Mouse (Mus musculus) liver, embryonic 14.5 days (tissue): Measurements from ENCODE around the gene Serpinb9. TPM values are rescaled to one million over a fixed set of nuclear protein-coding genes. Genes with fewer than 3 reads are reported as not detected.
A peak's percentile ranks its signal among the peaks of the same experiment; 100 is the strongest.

ENCODE experiments used
- ATAC-seq: fragments of 200-750 bp; cut with Nextera tagmentation; 2 replicates; pipeline ENCODE4 v1.8.0; 2017; ENCODE audit warnings: moderate number of reproducible peaks, mild to moderate bottlenecking, moderate library complexity; ENCODE audit not compliant: insufficient read depth
- DNase-seq, 3 experiments: peaks; one replicate each; pipeline ENCODE4 v3.0.0-alpha.2; 2012 to 2013; ENCODE audit warnings: low read depth in 3 of 3, low spot score in 3 of 3
- H3K27ac ChIP-seq: fragments of 300-500 bp; sonication (generic); 2 replicates; pipeline ENCODE4 v1.5.1; 2014; ENCODE audit warnings: moderate library complexity, mild to moderate bottlenecking, control low read depth, inconsistent platforms
- H3K27me3 ChIP-seq: fragments of 300-500 bp; sonication (generic); 2 replicates; pipeline ENCODE4 v1.6.1; 2014; ENCODE audit warnings: mild to moderate bottlenecking, low read length, moderate library complexity; ENCODE audit not compliant: control insufficient read depth, insufficient read depth
- H3K36me3 ChIP-seq: fragments of 300-500 bp; sonication (generic); replicated peaks from 2 replicates; pipeline ENCODE4 v1.6.1; 2014; ENCODE audit warnings: low read depth; ENCODE audit not compliant: control insufficient read depth, insufficient read depth
- H3K4me1 ChIP-seq, 2 experiments: fragments of 200-500 bp in 1 of 2; fragments of 300-500 bp in 1 of 2; sonication (generic) in 1 of 2; replicated peaks; 2 replicates each; pipeline ENCODE4 v1.6.1; 2012 to 2014; ENCODE audit warnings: antibody characterized with exemption in 1 of 2, inconsistent platforms in 1 of 2, low read length in 1 of 2; ENCODE audit not compliant: control insufficient read depth in 2 of 2, insufficient read depth in 2 of 2
- H3K4me2 ChIP-seq: fragments of 300-500 bp; sonication (generic); 2 replicates; pipeline ENCODE4 v1.6.1; 2014; ENCODE audit warnings: low read depth, mild to moderate bottlenecking, control low read depth, moderate library complexity
- H3K4me3 ChIP-seq, 2 experiments: fragments of 200-500 bp in 1 of 2; fragments of 300-500 bp in 1 of 2; sonication (generic) in 1 of 2; 2 replicates each; pipeline ENCODE4 v1.5.1; 2012 to 2014; ENCODE audit warnings: low read depth in 2 of 2, low read length in 2 of 2, mild to moderate bottlenecking in 2 of 2, control low read depth in 1 of 2, inconsistent platforms in 1 of 2, moderate library complexity in 1 of 2; ENCODE audit not compliant: insufficient read depth in 1 of 2
- H3K9ac ChIP-seq: fragments of 300-500 bp; sonication (generic); replicated peaks from 2 replicates; pipeline ENCODE4 v1.6.1; 2014; ENCODE audit warnings: mild to moderate bottlenecking, control low read depth, moderate library complexity
- H3K9me3 ChIP-seq: fragments of 300-500 bp; sonication (generic); 2 replicates; pipeline ENCODE4 v1.6.1; 2016; ENCODE audit warnings: low read length, mixed read lengths; ENCODE audit not compliant: control insufficient read depth
- CTCF ChIP-seq: IDR thresholded peaks from 2 replicates; pipeline ENCODE4 v1.5.1; 2016; ENCODE audit warnings: antibody characterized with exemption, low read depth, control low read depth
- EP300 ChIP-seq: IDR thresholded peaks from 2 replicates; pipeline ENCODE4 v1.6.1; 2016; ENCODE audit warnings: antibody characterized with exemption, low read depth
- WGBS: fragments of 180-500 bp; shearing (Covaris S2); extraction: QIAGEN DNeasy Blood & Tissue Kit; methylation state at CpG from one replicate; pipeline ENCODE4 v1.1.7; 2014; ENCODE audit not compliant: insufficient replicate concordance; 5-methylcytosine and 5-hydroxymethylcytosine counted together
- polyA plus RNA-seq, 2 experiments: library from polyadenylated mRNA; depleted of rRNA in 1 of 2; stranded (reverse) in 1 of 2; unstranded in 1 of 2; fragments of >200 nt; fragmentation: Nextera tagmentation in 1 of 2; extraction: Ambion mirVana in 1 of 2; gene quantifications; 2 replicates each; pipeline versions ENCODE4 v1.2.1 to v1.2.3; 2012 to 2014

Gene Serpinb9
- polyA plus RNA-seq, 2 experiments = 1.0 to 2.7 TPM

DNA sequence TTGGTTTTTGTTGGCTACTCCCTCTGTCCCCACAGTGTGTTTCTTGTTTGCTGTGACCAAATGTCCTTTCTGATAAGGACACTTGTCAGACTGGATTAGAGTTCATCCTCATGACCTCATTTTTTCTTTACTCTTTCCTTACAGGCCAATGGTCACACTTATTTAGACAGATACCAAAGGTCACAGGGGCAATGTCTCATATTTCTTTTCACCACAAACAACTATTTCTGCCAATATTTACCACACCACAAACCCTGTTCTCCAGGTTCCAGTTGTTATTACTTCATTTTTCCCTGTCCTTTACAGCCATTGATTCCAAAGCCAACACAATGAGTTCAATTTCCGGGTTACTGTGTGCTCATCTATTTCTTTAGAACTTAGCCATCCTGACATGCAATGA, 33.4 kb upstream of the Serpinb9 start:
- Histone ChIP-seq H3K27ac (peak overlapping the region; percentile 97), H3K4me2 (peak overlapping the region; percentile 91), H3K4me3 (peak overlapping the region; percentile 55 to 60), H3K9me3 (no peaks in the 10 kb centered on the region), H3K27me3 (no peaks in the 10 kb centered on the region), H3K4me1 (peaks cover 63 to 67% of the 10 kb centered on the region in 2 experiments), H3K9ac (peak overlapping the region; percentile 92), H3K36me3 (no peaks in the 10 kb centered on the region)
- 63% methylated on average over 1 of the region's 1 CpGs for WGBS
- DNase-seq = peak in 1 of 3 experiments; percentile 45
- TF ChIP-seq EP300 (peak; percentile 51), CTCF (no peak)
- ATAC-seq = no peak

DNA sequence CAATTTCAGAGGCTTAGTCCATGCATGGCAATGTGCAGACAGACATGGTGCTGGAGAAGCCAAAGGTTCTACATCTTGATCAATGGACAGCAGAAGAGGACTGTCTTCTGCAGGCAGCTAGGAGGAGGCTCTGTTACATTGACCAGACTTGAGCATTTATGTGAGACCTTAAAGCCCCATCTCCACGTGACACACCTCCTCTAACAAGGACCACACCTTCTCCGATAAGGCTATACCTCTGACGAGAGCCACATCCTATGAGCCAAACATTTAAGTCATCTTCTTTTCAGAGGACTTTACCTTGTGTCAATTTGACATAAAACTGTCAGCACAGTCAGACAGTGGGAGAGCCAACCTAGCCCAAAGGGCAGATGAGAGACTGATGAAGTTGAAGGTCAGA, 32.3 kb upstream of the Serpinb9 start:
- ATAC-seq (no peak), DNase-seq (no peak)
- peaks cover 67% of the 10 kb centered on the region in 2 experiments for H3K4me1 ChIP-seq
- H3K27me3 ChIP-seq = no peaks in the 10 kb centered on the region
- peak overlapping the region; percentile 91 for H3K4me2 ChIP-seq
- H3K4me3 ChIP-seq = no peak overlapping the region
- H3K27ac ChIP-seq = peak overlapping the region; percentile 97
- H3K9ac ChIP-seq = no peak overlapping the region
- TF ChIP-seq CTCF = no peak
- TF ChIP-seq EP300 = no peak
- WGBS = 55% methylated on average over 3 of the region's 3 CpGs
- no peaks in the 10 kb centered on the region for H3K9me3 ChIP-seq
- no peaks in the 10 kb centered on the region for H3K36me3 ChIP-seq

DNA sequence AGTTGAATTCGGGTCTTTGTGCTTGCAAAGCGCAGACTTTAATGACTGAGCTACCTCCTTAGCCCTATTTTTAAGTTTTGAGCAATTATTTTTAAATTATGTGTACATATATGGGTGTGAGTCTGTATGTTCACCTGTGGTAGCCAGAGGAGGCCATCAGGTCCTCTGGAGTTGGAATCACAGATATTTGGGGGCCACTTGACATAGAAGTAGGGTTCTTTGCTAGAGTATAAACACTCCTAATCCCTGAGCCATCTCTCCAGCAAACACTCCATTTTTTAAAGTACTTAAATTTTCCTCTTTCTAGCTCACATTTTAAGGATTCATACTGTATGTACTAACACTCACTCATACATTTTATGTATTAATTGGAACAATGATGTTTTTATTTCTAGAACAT, 28.8 kb upstream of the Serpinb9 start:
- no peak overlapping the region for H3K4me3 ChIP-seq
- H3K9ac ChIP-seq = no peak overlapping the region
- no peak overlapping the region for H3K27ac ChIP-seq
- no peak for ATAC-seq
- H3K9me3 ChIP-seq = no peaks in the 10 kb centered on the region
- peaks cover 37 to 38% of the 10 kb centered on the region in 2 experiments for H3K4me1 ChIP-seq
- no peaks in the 10 kb centered on the region for H3K27me3 ChIP-seq
- no peak for DNase-seq
- TF ChIP-seq CTCF (no peak), EP300 (no peak)
- H3K4me2 ChIP-seq = no peak overlapping the region
- no peaks in the 10 kb centered on the region; the same call in 1 of the 2 replicates for H3K36me3 ChIP-seq
- 89% methylated on average over 2 of the region's 2 CpGs for WGBS

DNA sequence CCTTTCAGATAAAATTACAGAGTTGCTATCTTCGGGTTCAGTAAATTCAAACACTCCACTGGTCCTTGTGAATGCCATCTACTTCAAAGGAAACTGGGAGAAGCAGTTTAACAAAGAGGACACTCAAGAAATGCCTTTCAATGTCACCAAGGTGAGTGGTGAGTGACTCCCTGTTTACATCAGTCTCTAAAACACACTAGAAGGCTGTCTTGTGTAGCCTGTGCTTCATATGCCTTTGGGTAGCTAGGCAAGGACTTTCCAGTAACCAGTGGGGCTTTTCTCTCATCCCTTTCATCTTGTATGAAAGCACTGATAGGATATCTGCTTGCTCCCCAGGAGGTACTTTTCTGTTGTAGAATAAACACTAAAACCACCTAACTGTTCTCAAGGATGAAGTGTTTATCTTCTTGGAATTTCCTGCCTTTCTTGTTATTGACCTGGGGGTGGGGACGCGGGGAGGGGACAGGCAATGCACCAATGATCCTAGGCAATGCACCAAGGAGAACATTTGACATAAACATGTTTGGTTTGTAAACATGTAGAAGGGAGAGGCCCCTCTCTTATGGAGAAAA, 28.1 kb upstream of the Serpinb9 start:
- WGBS = 63% methylated on average over 3 of the region's 3 CpGs
- no peak overlapping the region for H3K9ac ChIP-seq
- no peak overlapping the region for H3K4me3 ChIP-seq
- no peak for ATAC-seq
- TF ChIP-seq EP300 (no peak), CTCF (no peak)
- no peak overlapping the region; the same call in 1 of the 2 replicates for H3K27ac ChIP-seq
- H3K36me3 ChIP-seq = no peaks in the 10 kb centered on the region; the same call in 1 of the 2 replicates
- H3K9me3 ChIP-seq = no peaks in the 10 kb centered on the region
- peaks cover 30 to 31% of the 10 kb centered on the region in 2 experiments for H3K4me1 ChIP-seq
- no peak overlapping the region for H3K4me2 ChIP-seq
- no peaks in the 10 kb centered on the region for H3K27me3 ChIP-seq
- DNase-seq = peak in 1 of 3 experiments; percentile 26

DNA sequence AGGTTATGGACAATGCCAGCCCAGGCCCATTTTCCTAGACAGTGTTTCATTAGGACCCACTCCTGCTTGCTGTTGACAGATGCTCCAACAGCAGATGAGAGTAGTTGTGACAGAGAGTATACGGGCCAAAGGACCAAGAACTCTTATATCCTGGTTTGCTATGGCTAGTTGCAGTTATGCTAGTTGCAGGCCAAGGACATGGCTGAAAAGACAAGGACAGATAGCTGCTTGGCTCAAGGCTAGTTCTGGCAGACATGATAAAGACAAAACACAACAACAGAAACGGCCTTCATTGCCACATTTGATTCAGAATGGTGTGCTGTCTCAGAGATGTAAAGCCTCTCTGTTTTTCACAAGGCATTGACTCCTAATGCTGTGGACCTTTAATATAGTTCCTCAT, 27.3 kb upstream of the Serpinb9 start:
- ATAC-seq (no peak), DNase-seq (no peak)
- no peak overlapping the region for H3K4me2 ChIP-seq
- TF ChIP-seq CTCF (no peak), EP300 (no peak)
- H3K27me3 ChIP-seq = no peaks in the 10 kb centered on the region
- WGBS = 51% methylated on average over 2 of the region's 2 CpGs
- no peaks in the 10 kb centered on the region for H3K9me3 ChIP-seq
- H3K4me3 ChIP-seq = no peak overlapping the region
- H3K4me1 ChIP-seq = peaks cover 23 to 24% of the 10 kb centered on the region in 2 experiments
- no peak overlapping the region for H3K27ac ChIP-seq
- no peaks in the 10 kb centered on the region; the same call in 1 of the 2 replicates for H3K36me3 ChIP-seq
- H3K9ac ChIP-seq = no peak overlapping the region
